Mouse (Mus musculus): Measurements from ENCODE around the gene Gm340.

GRCm38 (mm10) chr19:41629532-41629931 lies 47.4 kb downstream of the Gm340 start:
- TF ChIP-seq POLR2A (IDR thresholded peaks at IDR 0.05; ENCODE audit: extremely low read depth, insufficient read depth, low read length) (no peak), CTCF (IDR thresholded peaks at IDR 0.05; ENCODE audit: extremely low read depth, insufficient read depth, low read length) (peak; percentile 62)

Data from cortical plate, adult 2 months (tissue).